Comparison of ENCODE assay signal across 29 mouse cellular contexts in the genomic region with DNA sequence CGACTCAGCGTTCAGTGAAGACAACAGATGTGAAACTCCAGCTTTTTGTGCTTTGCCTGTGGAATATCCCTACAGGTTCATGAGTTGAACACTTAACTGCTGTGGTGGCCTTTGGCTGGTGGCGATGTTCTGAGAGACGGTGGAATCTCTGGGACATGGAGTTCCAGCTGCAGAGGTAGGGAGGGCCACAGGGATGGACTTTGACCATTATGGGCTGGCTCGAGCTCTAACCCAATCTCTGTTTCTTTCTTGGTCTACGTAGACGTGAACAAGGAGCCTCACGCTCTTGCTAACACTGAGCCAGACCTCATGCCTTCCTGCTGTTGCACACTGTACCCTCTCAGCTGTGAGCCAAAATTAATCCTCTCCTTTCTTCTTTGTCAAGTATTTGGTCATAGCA. TPM values are rescaled to one million over a fixed set of nuclear protein-coding genes. Genes with fewer than 3 reads are reported as not detected.
DNase-seq lines count a peak whose midpoint lies in the region; ATAC-seq and TF ChIP-seq lines count a peak whose summit lies in the region.
"Had no signal": no experiment of that assay in that cellular context is flagged by ENCODE, and none has a peak within 500 bp of the region (broad histone marks: within the 10 kb centered on the region; RNA-seq: fewer than 3 reads in every experiment).

No protein-coding gene starts in this region.

- H3K9me3 ChIP-seq in kidney, embryonic 14.5 days (ENCODE audit: control insufficient read depth, low read length), result no peaks in the 10 kb centered on the region
- no peaks in the 10 kb centered on the region for H3K9me3 ChIP-seq in kidney, embryonic 15.5 days (replicated peaks)
- no peaks in the 10 kb centered on the region for H3K9me3 ChIP-seq in intestine, postnatal 0 days (ENCODE audit: control insufficient read depth)
- H3K9me3 ChIP-seq: embryonic facial prominence, embryonic 10.5 days; embryonic facial prominence, embryonic 13.5 days; forebrain, embryonic 12.5 days; forebrain, embryonic 15.5 days; heart, embryonic 12.5 days; heart, embryonic 15.5 days; hindbrain, embryonic 10.5 days; hindbrain, embryonic 13.5 days had no signal

- no peaks in the 10 kb centered on the region; the same call in 1 of the 2 replicates for H3K27me3 ChIP-seq in kidney, embryonic 14.5 days (ENCODE audit: control insufficient read depth, insufficient read depth, low read length)
- H3K27me3 ChIP-seq in kidney, embryonic 15.5 days, result no peaks in the 10 kb centered on the region
- H3K27me3 ChIP-seq in intestine, postnatal 0 days (replicated peaks; ENCODE audit: control insufficient read depth, insufficient read depth, low read length), result no peaks in the 10 kb centered on the region
- H3K27me3 ChIP-seq: embryonic facial prominence, embryonic 13.5 days; forebrain, embryonic 12.5 days; forebrain, embryonic 15.5 days; heart, embryonic 15.5 days; hindbrain, embryonic 13.5 days; Patski had no signal

- no peak overlapping the region for H3K27ac ChIP-seq in kidney, embryonic 14.5 days (ENCODE audit: low read depth, low read length)
- H3K27ac ChIP-seq in kidney, embryonic 15.5 days, result no peak overlapping the region
- H3K27ac ChIP-seq in intestine, postnatal 0 days (ENCODE audit: low read depth, low read length), result no peak overlapping the region
- H3K27ac ChIP-seq: embryonic facial prominence, embryonic 10.5 days; embryonic facial prominence, embryonic 13.5 days; forebrain, embryonic 12.5 days; forebrain, embryonic 15.5 days; heart, embryonic 15.5 days; hindbrain, embryonic 10.5 days; hindbrain, embryonic 13.5 days had no signal

- no peak for TF ChIP-seq CTCF in intestine, postnatal 0 days (IDR thresholded peaks at IDR 0.05; ENCODE audit: low read depth)

- 85% methylated on average over 8 of the region's 8 CpGs for WGBS in kidney, embryonic 14.5 days
- 91% methylated on average over 8 of the region's 8 CpGs for WGBS in kidney, embryonic 15.5 days
- WGBS in intestine, postnatal 0 days, result 67% methylated on average over 8 of the region's 8 CpGs

- ATAC-seq in kidney, embryonic 14.5 days (ENCODE audit: low FRiP score, low TSS enrichment), result no peak
- no peak for ATAC-seq in kidney, embryonic 15.5 days (replicated peaks; ENCODE audit: low FRiP score)
- ATAC-seq in intestine, postnatal 0 days, result peak; percentile 79
- no peak for ATAC-seq in cerebellum, adult (ENCODE audit: insufficient number of reproducible peaks, low FRiP score, low TSS enrichment)
- ATAC-seq: forebrain, embryonic 15.5 days; Patski had no signal

- no peaks in the 10 kb centered on the region for H3K36me3 ChIP-seq in kidney, embryonic 14.5 days (ENCODE audit: control insufficient read depth, insufficient read depth, low read length)
- H3K36me3 ChIP-seq in kidney, embryonic 15.5 days, result no peaks in the 10 kb centered on the region
- no peaks in the 10 kb centered on the region for H3K36me3 ChIP-seq in intestine, postnatal 0 days (ENCODE audit: control insufficient read depth, insufficient read depth)
- H3K36me3 ChIP-seq: embryonic facial prominence, embryonic 10.5 days; embryonic facial prominence, embryonic 13.5 days; forebrain, embryonic 12.5 days; forebrain, embryonic 15.5 days; G1E; heart, embryonic 12.5 days; heart, embryonic 15.5 days; hindbrain, embryonic 10.5 days; hindbrain, embryonic 13.5 days had no signal

- 0 out of 2 replicates have a peak, but pooled peaks cover 6% of the 10 kb centered on the region for H3K4me1 ChIP-seq in kidney, embryonic 14.5 days (ENCODE audit: control insufficient read depth, insufficient read depth, low read length)
- peaks cover 21% of the 10 kb centered on the region for H3K4me1 ChIP-seq in kidney, embryonic 15.5 days
- H3K4me1 ChIP-seq in intestine, postnatal 0 days (replicated peaks; ENCODE audit: control insufficient read depth, insufficient read depth, low read length), result peaks cover 6% of the 10 kb centered on the region; the same call in 1 of the 2 replicates

- no peak overlapping the region for H3K9ac ChIP-seq in kidney, embryonic 14.5 days (ENCODE audit: low read depth, low read length)
- no peak overlapping the region for H3K9ac ChIP-seq in kidney, embryonic 15.5 days
- H3K9ac ChIP-seq in intestine, postnatal 0 days (ENCODE audit: low read depth, low read length), result no peak overlapping the region
- H3K9ac ChIP-seq: embryonic facial prominence, embryonic 13.5 days; forebrain, embryonic 12.5 days; forebrain, embryonic 15.5 days; heart, embryonic 12.5 days; heart, embryonic 15.5 days; hindbrain, embryonic 13.5 days had no signal

- H3K4me2 ChIP-seq in kidney, embryonic 14.5 days (replicated peaks; ENCODE audit: low read depth, low read length), result no peak overlapping the region
- no peak overlapping the region for H3K4me2 ChIP-seq in kidney, embryonic 15.5 days
- H3K4me2 ChIP-seq in intestine, postnatal 0 days (replicated peaks; ENCODE audit: low read depth), result no peak overlapping the region
- H3K4me2 ChIP-seq: embryonic facial prominence, embryonic 13.5 days; forebrain, embryonic 12.5 days; forebrain, embryonic 15.5 days; heart, embryonic 12.5 days; heart, embryonic 15.5 days; hindbrain, embryonic 13.5 days had no signal

- H3K4me3 ChIP-seq in kidney, embryonic 14.5 days (ENCODE audit: low read length), result no peak overlapping the region
- no peak overlapping the region for H3K4me3 ChIP-seq in kidney, embryonic 15.5 days (replicated peaks)
- H3K4me3 ChIP-seq in intestine, postnatal 0 days (ENCODE audit: low read depth, low read length), result no peak overlapping the region
- H3K4me3 ChIP-seq: embryonic facial prominence, embryonic 10.5 days; embryonic facial prominence, embryonic 13.5 days; erythroblast, embryonic 14.5 days; forebrain, embryonic 12.5 days; forebrain, embryonic 15.5 days; heart, embryonic 12.5 days; heart, embryonic 15.5 days; hindbrain, embryonic 10.5 days; hindbrain, embryonic 13.5 days had no signal

- peak; percentile 47 for DNase-seq in kidney, adult 11 months
- DNase-seq in kidney, adult 9 months, result peak; percentile 78
- DNase-seq in yolk sac, embryonic 10.5 days (ENCODE audit: low spot score), result peak; percentile 29
- DNase-seq: adrenal gland, postnatal 10 days; B cell, adult 2 months; cerebellum, adult 11-12 months; cerebellum, adult 8-10 months; cerebellum, postnatal 10 days; cerebellum, postnatal 36 days; embryo, embryonic 11 days; gastrocnemius, postnatal 25 days; heart, adult 18-20 months; heart, postnatal 10 days; heart, postnatal 36 days had no signal

RNA-seq across cellular contexts. Expression of a gene that starts 15.8 kb away (rescaled TPM):
- 15.8 and 16.0 TPM in 2 replicates for polyA plus RNA-seq in kidney, embryonic 14.5 days (2014; fragmentation: Nextera tagmentation; extraction: Ambion mirVana)
- polyA plus RNA-seq in kidney, embryonic 15.5 days (2015; fragmentation: Nextera tagmentation; extraction: Ambion mirVana), result 10.9 and 11.1 TPM in 2 replicates
- polyA plus RNA-seq in intestine, postnatal 0 days (2015; fragmentation: Nextera tagmentation; extraction: Ambion mirVana), result 8.2 and 8.5 TPM in 2 replicates

RNA-seq across cellular contexts. Expression of a gene that starts 47.8 kb away (rescaled TPM):
- polyA plus RNA-seq in kidney, embryonic 14.5 days (2014; fragmentation: Nextera tagmentation; extraction: Ambion mirVana), result 86.0 and 128 TPM in 2 replicates
- polyA plus RNA-seq in kidney, embryonic 15.5 days (2015; fragmentation: Nextera tagmentation; extraction: Ambion mirVana), result 118 and 119 TPM in 2 replicates
- 47.4 and 48.3 TPM in 2 replicates for polyA plus RNA-seq in intestine, postnatal 0 days (2015; fragmentation: Nextera tagmentation; extraction: Ambion mirVana)
